Mouse (Mus musculus) midbrain, embryonic 16.5 days (tissue): ENCODE data around the gene Gsn. TPM values are rescaled to one million over a fixed set of nuclear protein-coding genes. Genes with fewer than 3 reads are reported as not detected.

Experiments
- ATAC-seq: fragments of 200-750 bp; cut with Nextera tagmentation; 2 replicates; pipeline ENCODE4 v1.8.0; 2017; ENCODE audit warnings: moderate TSS enrichment
- H3K27ac ChIP-seq: fragments of 300-500 bp; sonication (generic); 2 replicates; pipeline ENCODE4 v1.5.1; 2014; ENCODE audit warnings: mild to moderate bottlenecking, low read length, mixed read lengths
- H3K27me3 ChIP-seq: fragments of 300-500 bp; sonication (generic); 2 replicates; pipeline ENCODE4 v1.6.1; 2014; ENCODE audit warnings: low read depth, low read length, mixed read lengths; ENCODE audit not compliant: control insufficient read depth, insufficient read depth
- H3K36me3 ChIP-seq: fragments of 300-500 bp; sonication (generic); 2 replicates; pipeline ENCODE4 v1.6.1; 2014; ENCODE audit warnings: mild to moderate bottlenecking, low read length, moderate library complexity, mixed read lengths; ENCODE audit not compliant: control insufficient read depth, insufficient read depth
- H3K4me1 ChIP-seq: fragments of 300-500 bp; sonication (generic); 2 replicates; pipeline ENCODE4 v1.6.1; 2014; ENCODE audit warnings: mild to moderate bottlenecking, low read length, mixed read lengths; ENCODE audit not compliant: control insufficient read depth, insufficient read depth
- H3K4me2 ChIP-seq: fragments of 300-500 bp; sonication (generic); 2 replicates; pipeline ENCODE4 v1.6.1; 2014; ENCODE audit warnings: mild to moderate bottlenecking, low read length, mixed read lengths
- H3K4me3 ChIP-seq: fragments of 300-500 bp; sonication (generic); 2 replicates; pipeline ENCODE4 v1.5.1; 2014; ENCODE audit warnings: low read depth, mild to moderate bottlenecking, low read length, moderate library complexity, mixed read lengths
- H3K9ac ChIP-seq: fragments of 300-500 bp; sonication (generic); 2 replicates; pipeline ENCODE4 v1.6.1; 2014; ENCODE audit warnings: low read depth, low read length, mixed read lengths
- H3K9me3 ChIP-seq: fragments of 300-500 bp; sonication (generic); replicated peaks from 2 replicates; pipeline ENCODE4 v1.6.1; 2014; ENCODE audit warnings: mild to moderate bottlenecking, low read length, mixed read lengths; ENCODE audit not compliant: control insufficient read depth, poor library complexity, severe bottlenecking
- WGBS: fragments of 180-500 bp; shearing (Covaris S2); extraction: QIAGEN DNeasy Blood & Tissue Kit; methylation state at CpG from one replicate; pipeline ENCODE4 v1.1.7; 2014; 5-methylcytosine and 5-hydroxymethylcytosine counted together
- polyA plus RNA-seq: library from polyadenylated mRNA; unstranded; fragments of >200 nt; fragmentation: Nextera tagmentation; extraction: Ambion mirVana; gene quantifications from 2 replicates; pipeline ENCODE4 v1.2.1, GENCODE M21; 2015

Gene Gsn
- polyA plus RNA-seq, 1 experiment from 2014 or later = 20.5 TPM

- H3K4me2 ChIP-seq = no peak overlapping the region
- no peaks in the 10 kb centered on the region for H3K36me3 ChIP-seq
- H3K27me3 ChIP-seq = peaks cover 5% of the 10 kb centered on the region
- ATAC-seq = no peak
- H3K4me3 ChIP-seq = no peak overlapping the region
- no peak overlapping the region for H3K27ac ChIP-seq
- no peaks in the 10 kb centered on the region for H3K9me3 ChIP-seq
- WGBS = 96% methylated on average over 4 of the region's 4 CpGs
- H3K9ac ChIP-seq = no peak overlapping the region
- no peaks in the 10 kb centered on the region for H3K4me1 ChIP-seq
Measured at GRCm38 (mm10) chr2:35258590-35258989, 2.4 kb downstream of the Gsn start.

GRCm38 (mm10) chr2:35259338-35260080 is 3.3 kb downstream of the Gsn start:
- Histone ChIP-seq H3K36me3 (no peaks in the 10 kb centered on the region), H3K27me3 (peaks cover 5% of the 10 kb centered on the region), H3K9ac (no peak overlapping the region), H3K27ac (no peak overlapping the region), H3K9me3 (no peaks in the 10 kb centered on the region), H3K4me3 (no peak overlapping the region), H3K4me1 (no peaks in the 10 kb centered on the region), H3K4me2 (no peak overlapping the region)
- no peak for ATAC-seq
- WGBS = 58% methylated on average over 13 of the region's 13 CpGs

GRCm38 (mm10) chr2:35260291-35260690 is 4.1 kb downstream of the Gsn start:
- 77% methylated on average over 1 of the region's 1 CpGs for WGBS
- peaks cover 5% of the 10 kb centered on the region for H3K27me3 ChIP-seq

GRCm38 (mm10) chr2:35264095-35264494 is 7.9 kb downstream of the Gsn start:
- Histone ChIP-seq H3K9me3 (no peaks in the 10 kb centered on the region), H3K4me3 (no peak overlapping the region), H3K4me2 (no peak overlapping the region), H3K9ac (no peak overlapping the region), H3K27ac (no peak overlapping the region), H3K27me3 (no peaks in the 10 kb centered on the region), H3K36me3 (no peaks in the 10 kb centered on the region), H3K4me1 (no peaks in the 10 kb centered on the region)
- WGBS = 78% methylated on average over 1 of the region's 1 CpGs
- no peak for ATAC-seq

More at GRCm38 (mm10) chr2:35260291-35260690, 4.1 kb downstream of the Gsn start:
- Histone ChIP-seq H3K4me1 (no peaks in the 10 kb centered on the region), H3K4me2 (no peak overlapping the region), H3K9me3 (no peaks in the 10 kb centered on the region), H3K4me3 (no peak overlapping the region), H3K9ac (no peak overlapping the region), H3K27ac (no peak overlapping the region), H3K36me3 (no peaks in the 10 kb centered on the region)
- no peak for ATAC-seq

- H3K4me1 ChIP-seq = no peaks in the 10 kb centered on the region
- H3K4me3 ChIP-seq = no peak overlapping the region
- no peaks in the 10 kb centered on the region for H3K27me3 ChIP-seq
- no peaks in the 10 kb centered on the region for H3K36me3 ChIP-seq
- H3K27ac ChIP-seq = no peak overlapping the region
- 51% methylated on average over 8 of the region's 8 CpGs for WGBS
- peak; percentile 79 for ATAC-seq
- H3K9me3 ChIP-seq = no peaks in the 10 kb centered on the region
- no peak overlapping the region for H3K9ac ChIP-seq
- H3K4me2 ChIP-seq = no peak overlapping the region
Measured at GRCm38 (mm10) chr2:35265296-35265695, 9.1 kb downstream of the Gsn start.

- Histone ChIP-seq H3K4me2 (no peak overlapping the region), H3K4me3 (no peak overlapping the region), H3K27me3 (no peaks in the 10 kb centered on the region), H3K4me1 (no peaks in the 10 kb centered on the region), H3K36me3 (no peaks in the 10 kb centered on the region), H3K9me3 (no peaks in the 10 kb centered on the region), H3K9ac (no peak overlapping the region), H3K27ac (no peak overlapping the region)
- no peak for ATAC-seq
- 85% methylated on average over 8 of the region's 8 CpGs for WGBS
Measured at GRCm38 (mm10) chr2:35265775-35266174, 9.6 kb downstream of the Gsn start.

GRCm38 (mm10) chr2:35266251-35266905 is 10.2 kb downstream of the Gsn start:
- no peaks in the 10 kb centered on the region for H3K27me3 ChIP-seq
- ATAC-seq = no peak
- no peak overlapping the region for H3K27ac ChIP-seq
- no peak overlapping the region for H3K4me2 ChIP-seq
- H3K36me3 ChIP-seq = no peaks in the 10 kb centered on the region
- H3K9me3 ChIP-seq = no peaks in the 10 kb centered on the region
- H3K9ac ChIP-seq = no peak overlapping the region
- H3K4me1 ChIP-seq = no peaks in the 10 kb centered on the region
- 72% methylated on average over 9 of the region's 9 CpGs for WGBS
- H3K4me3 ChIP-seq = no peak overlapping the region

GRCm38 (mm10) chr2:35267156-35267875 is 11.1 kb downstream of the Gsn start:
- H3K9ac ChIP-seq = no peak overlapping the region
- WGBS = 83% methylated on average over 13 of the region's 13 CpGs
- H3K4me1 ChIP-seq = no peaks in the 10 kb centered on the region
- no peak overlapping the region for H3K4me3 ChIP-seq
- no peaks in the 10 kb centered on the region for H3K27me3 ChIP-seq
- no peak overlapping the region for H3K4me2 ChIP-seq
- H3K27ac ChIP-seq = no peak overlapping the region
- ATAC-seq = no peak
- H3K9me3 ChIP-seq = no peaks in the 10 kb centered on the region
- H3K36me3 ChIP-seq = no peaks in the 10 kb centered on the region
